Mouse (Mus musculus): Measurements from ENCODE around the gene Six3. TPM values are rescaled to one million over a fixed set of nuclear protein-coding genes. Genes with fewer than 3 reads are reported as not detected.
A peak's percentile ranks its signal among the peaks of the same experiment; 100 is the strongest.

The Six3 gene
- polyA plus RNA-seq (2011; ENCODE audit: insufficient read depth, insufficient read length, low read depth, missing spikeins) = 0.26 TPM in 1 of 2 replicates, not detected in the other

DNA sequence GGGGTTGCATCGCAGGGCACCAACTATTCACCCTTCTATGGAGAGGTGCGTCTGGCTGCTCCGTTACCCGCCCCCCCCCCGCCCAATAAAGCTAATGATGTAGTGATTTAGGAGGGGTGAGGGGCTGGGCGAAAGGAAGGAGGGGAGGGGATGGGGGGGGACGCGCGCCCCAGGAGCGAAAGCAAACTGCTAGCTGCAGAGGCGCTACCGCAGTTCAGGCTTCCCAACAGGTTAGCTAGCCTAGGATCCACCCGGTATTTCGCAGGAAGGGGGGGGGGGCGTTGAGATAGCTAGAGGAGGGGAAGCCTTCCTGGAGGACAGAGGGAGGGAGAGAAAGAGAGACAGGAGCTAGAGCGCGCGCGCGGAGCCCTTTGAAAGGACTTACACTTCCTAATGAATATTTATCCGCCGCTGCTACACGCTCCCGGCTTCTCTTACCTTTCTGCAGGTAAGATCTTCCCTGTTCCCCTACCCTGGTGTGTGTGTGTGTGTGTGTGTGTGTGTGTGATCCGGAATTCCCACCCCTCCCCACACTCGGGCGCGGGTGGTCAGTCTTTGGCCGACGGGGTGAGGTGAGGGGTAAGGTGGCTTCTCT, at the start of gene Six3:
Six3 (plus strand) TSS at position 343 of the 595 bp plus-strand sequence.
- no peak within 1 kb of the TSS for H3K27ac ChIP-seq (ENCODE audit: insufficient read depth, low read length)

DNA sequence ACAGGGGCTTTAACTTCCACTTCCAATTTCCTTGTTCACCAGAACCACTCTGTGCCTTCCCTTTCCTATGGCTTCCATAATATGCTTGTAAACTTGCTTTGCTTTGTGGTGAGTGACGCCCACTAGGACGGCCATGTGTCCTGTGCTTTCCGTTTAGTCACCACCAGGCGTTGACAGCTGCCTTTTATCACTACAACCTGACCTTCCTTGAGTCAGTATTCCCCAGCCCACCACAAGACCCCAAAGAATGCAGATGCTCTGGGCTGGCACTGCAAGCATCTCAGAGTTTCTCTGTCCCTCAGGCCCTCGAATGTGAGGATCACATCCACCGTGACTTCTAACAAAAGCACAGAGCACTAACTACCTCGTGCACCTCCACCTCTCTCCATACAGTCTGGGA, 49.3 kb upstream of the Six3 start:
- no peak for TF ChIP-seq EP300 (IDR thresholded peaks at IDR 0.05; ENCODE audit: insufficient read depth, low read depth, low read length)
- TF ChIP-seq CTCF (IDR thresholded peaks at IDR 0.05; ENCODE audit: low read depth, low read length) = no peak
- TF ChIP-seq POLR2A (IDR thresholded peaks at IDR 0.05; ENCODE audit: insufficient read depth, low read length) = no peak
- Histone ChIP-seq H3K27ac (ENCODE audit: insufficient read depth, low read length) (no peak overlapping the region), H3K27me3 (ENCODE audit: control insufficient read depth, insufficient read depth, low read length, poor library complexity, severe bottlenecking) (no peaks in the 10 kb centered on the region), H3K36me3 (ENCODE audit: control insufficient read depth, insufficient read depth, low read length, poor library complexity, severe bottlenecking) (no peaks in the 10 kb centered on the region), H3K4me1 (ENCODE audit: control insufficient read depth, insufficient read depth, low read length) (no peaks in the 10 kb centered on the region), H3K4me3 (ENCODE audit: low read depth, low read length) (no peak overlapping the region), H3K9ac (ENCODE audit: low read depth, poor library complexity, severe bottlenecking) (no peak overlapping the region), H3K9me3 (replicated peaks; ENCODE audit: control insufficient read depth, insufficient read depth, low read length, poor library complexity, severe bottlenecking) (0 out of 2 replicates have a peak, but pooled peaks cover 3% of the 10 kb centered on the region)

More for the DNA sequence above, at the start of gene Six3:
- Histone ChIP-seq H3K9me3 (replicated peaks; ENCODE audit: control insufficient read depth, insufficient read depth, low read length, poor library complexity, severe bottlenecking) (0 out of 2 replicates have a peak, but pooled peaks cover 4% of the 10 kb centered on the region), H3K36me3 (ENCODE audit: control insufficient read depth, insufficient read depth, low read length, poor library complexity, severe bottlenecking) (no peaks in the 10 kb centered on the region), H3K4me1 (ENCODE audit: control insufficient read depth, insufficient read depth, low read length) (peaks cover 2% of the 10 kb centered on the region), H3K4me3 (ENCODE audit: low read depth, low read length) (peak within 1 kb of the TSS; percentile 39), H3K9ac (ENCODE audit: low read depth, poor library complexity, severe bottlenecking) (no peak within 1 kb of the TSS), H3K27me3 (ENCODE audit: control insufficient read depth, insufficient read depth, low read length, poor library complexity, severe bottlenecking) (peaks cover 60% of the 10 kb centered on the region)
- TF ChIP-seq EP300 (IDR thresholded peaks at IDR 0.05; ENCODE audit: insufficient read depth, low read depth, low read length) (no peak), CTCF (IDR thresholded peaks at IDR 0.05; ENCODE audit: low read depth, low read length) (no peak), POLR2A (IDR thresholded peaks at IDR 0.05; ENCODE audit: insufficient read depth, low read length) (no peak)

DNA sequence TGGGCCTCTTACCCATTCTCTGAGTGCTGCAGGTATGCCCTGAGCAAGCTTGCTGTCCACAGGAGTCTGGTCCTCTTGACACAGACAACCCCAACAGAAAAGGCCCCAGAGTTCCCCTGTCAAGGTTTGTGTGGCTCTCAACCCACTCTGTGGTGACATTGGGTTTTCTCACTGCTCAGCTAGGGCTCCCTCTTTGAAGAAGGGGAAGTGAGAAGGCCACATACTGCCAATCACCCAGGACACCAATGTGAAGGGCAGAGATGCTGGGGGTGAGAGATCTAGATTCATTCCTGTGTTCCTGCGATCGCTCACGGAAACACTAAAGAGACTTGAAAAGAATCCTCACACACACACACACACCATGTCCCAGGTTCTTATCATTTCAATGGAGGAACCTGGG, 39.4 kb upstream of the Six3 start:
- TF ChIP-seq EP300 (IDR thresholded peaks at IDR 0.05; ENCODE audit: insufficient read depth, low read depth, low read length) (no peak), CTCF (IDR thresholded peaks at IDR 0.05; ENCODE audit: low read depth, low read length) (no peak), POLR2A (IDR thresholded peaks at IDR 0.05; ENCODE audit: insufficient read depth, low read length) (no peak)
- Histone ChIP-seq H3K27me3 (ENCODE audit: control insufficient read depth, insufficient read depth, low read length, poor library complexity, severe bottlenecking) (no peaks in the 10 kb centered on the region), H3K36me3 (ENCODE audit: control insufficient read depth, insufficient read depth, low read length, poor library complexity, severe bottlenecking) (no peaks in the 10 kb centered on the region), H3K4me1 (ENCODE audit: control insufficient read depth, insufficient read depth, low read length) (no peaks in the 10 kb centered on the region), H3K27ac (ENCODE audit: insufficient read depth, low read length) (no peak overlapping the region), H3K4me3 (ENCODE audit: low read depth, low read length) (no peak overlapping the region), H3K9ac (ENCODE audit: low read depth, poor library complexity, severe bottlenecking) (no peak overlapping the region), H3K9me3 (replicated peaks; ENCODE audit: control insufficient read depth, insufficient read depth, low read length, poor library complexity, severe bottlenecking) (no peaks in the 10 kb centered on the region)

DNA sequence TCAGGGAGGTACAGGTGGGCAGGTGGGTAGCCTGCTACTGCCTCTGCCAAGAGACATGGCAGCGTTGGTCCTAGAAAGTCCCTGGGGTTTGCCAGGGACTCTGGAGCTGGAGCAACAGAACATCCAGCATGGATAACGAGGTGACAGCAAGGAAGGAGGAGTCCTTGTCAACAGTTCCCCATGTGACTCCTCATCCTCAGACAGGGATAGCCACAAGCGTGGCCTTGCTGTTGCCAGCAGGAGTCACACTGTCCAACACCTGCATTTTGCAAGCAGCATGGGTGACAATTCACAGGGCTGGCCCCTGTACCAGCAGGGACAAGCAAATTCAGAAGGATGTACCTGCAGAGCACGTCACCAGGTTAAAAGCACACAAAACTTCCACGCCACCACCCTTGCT, 35.1 kb upstream of the Six3 start:
- Histone ChIP-seq H3K36me3 (ENCODE audit: control insufficient read depth, insufficient read depth, low read length, poor library complexity, severe bottlenecking) (no peaks in the 10 kb centered on the region), H3K27me3 (ENCODE audit: control insufficient read depth, insufficient read depth, low read length, poor library complexity, severe bottlenecking) (no peaks in the 10 kb centered on the region), H3K9ac (ENCODE audit: low read depth, poor library complexity, severe bottlenecking) (no peak overlapping the region), H3K9me3 (replicated peaks; ENCODE audit: control insufficient read depth, insufficient read depth, low read length, poor library complexity, severe bottlenecking) (no peaks in the 10 kb centered on the region), H3K27ac (ENCODE audit: insufficient read depth, low read length) (no peak overlapping the region), H3K4me3 (ENCODE audit: low read depth, low read length) (no peak overlapping the region), H3K4me1 (ENCODE audit: control insufficient read depth, insufficient read depth, low read length) (no peaks in the 10 kb centered on the region)
- TF ChIP-seq EP300 (IDR thresholded peaks at IDR 0.05; ENCODE audit: insufficient read depth, low read depth, low read length) (no peak), POLR2A (IDR thresholded peaks at IDR 0.05; ENCODE audit: insufficient read depth, low read length) (no peak), CTCF (IDR thresholded peaks at IDR 0.05; ENCODE audit: low read depth, low read length) (no peak)

DNA sequence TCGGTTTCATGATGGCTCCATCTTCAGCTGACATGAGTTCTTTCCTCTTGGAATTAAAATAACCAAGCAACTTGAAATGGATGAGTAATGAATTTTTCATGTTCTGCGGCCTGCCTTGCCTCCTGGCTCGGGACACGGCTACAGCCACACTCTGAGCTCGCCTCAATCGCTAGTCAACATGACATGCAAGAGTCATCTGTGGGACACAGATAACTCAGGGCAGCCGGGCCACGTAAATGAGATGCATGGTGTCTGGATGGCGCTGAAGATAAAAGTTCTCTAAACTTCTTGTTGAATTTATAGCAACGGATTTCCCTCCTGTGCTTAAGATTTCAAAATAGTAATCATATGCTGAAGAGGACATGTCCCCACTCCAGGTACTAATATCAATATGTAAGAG, 34.1 kb upstream of the Six3 start:
- Histone ChIP-seq H3K27ac (ENCODE audit: insufficient read depth, low read length) (no peak overlapping the region), H3K4me1 (ENCODE audit: control insufficient read depth, insufficient read depth, low read length) (no peaks in the 10 kb centered on the region), H3K9ac (ENCODE audit: low read depth, poor library complexity, severe bottlenecking) (no peak overlapping the region), H3K9me3 (replicated peaks; ENCODE audit: control insufficient read depth, insufficient read depth, low read length, poor library complexity, severe bottlenecking) (no peaks in the 10 kb centered on the region), H3K27me3 (ENCODE audit: control insufficient read depth, insufficient read depth, low read length, poor library complexity, severe bottlenecking) (no peaks in the 10 kb centered on the region), H3K36me3 (ENCODE audit: control insufficient read depth, insufficient read depth, low read length, poor library complexity, severe bottlenecking) (no peaks in the 10 kb centered on the region), H3K4me3 (ENCODE audit: low read depth, low read length) (no peak overlapping the region)
- TF ChIP-seq POLR2A (IDR thresholded peaks at IDR 0.05; ENCODE audit: insufficient read depth, low read length) = no peak
- no peak for TF ChIP-seq EP300 (IDR thresholded peaks at IDR 0.05; ENCODE audit: insufficient read depth, low read depth, low read length)
- no peak for TF ChIP-seq CTCF (IDR thresholded peaks at IDR 0.05; ENCODE audit: low read depth, low read length)

DNA sequence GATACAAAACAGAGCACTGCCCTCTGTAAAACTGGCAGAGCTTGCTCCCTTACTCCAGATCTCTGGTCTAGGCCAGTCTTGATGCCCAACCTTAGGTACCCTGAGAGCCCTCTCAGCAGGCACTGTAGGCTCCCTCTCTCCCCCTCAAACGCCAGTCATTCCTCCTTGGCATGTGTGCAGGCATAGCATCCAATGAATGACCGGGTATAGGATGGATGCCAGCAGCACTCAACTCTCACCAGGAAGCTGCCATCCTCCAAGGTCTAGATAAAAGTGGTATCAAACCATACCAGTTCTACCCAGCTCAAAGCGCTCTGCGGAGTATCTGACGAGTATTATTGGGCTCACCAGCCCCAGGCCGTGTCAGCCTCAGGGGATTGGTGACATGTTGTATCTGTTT, 33.2 kb upstream of the Six3 start:
- no peaks in the 10 kb centered on the region for H3K36me3 ChIP-seq (ENCODE audit: control insufficient read depth, insufficient read depth, low read length, poor library complexity, severe bottlenecking)
- TF ChIP-seq EP300 (IDR thresholded peaks at IDR 0.05; ENCODE audit: insufficient read depth, low read depth, low read length) (no peak), POLR2A (IDR thresholded peaks at IDR 0.05; ENCODE audit: insufficient read depth, low read length) (no peak), CTCF (IDR thresholded peaks at IDR 0.05; ENCODE audit: low read depth, low read length) (no peak)
- H3K4me1 ChIP-seq (ENCODE audit: control insufficient read depth, insufficient read depth, low read length) = no peaks in the 10 kb centered on the region
- no peaks in the 10 kb centered on the region for H3K27me3 ChIP-seq (ENCODE audit: control insufficient read depth, insufficient read depth, low read length, poor library complexity, severe bottlenecking)
- no peak overlapping the region for H3K27ac ChIP-seq (ENCODE audit: insufficient read depth, low read length)
- no peaks in the 10 kb centered on the region for H3K9me3 ChIP-seq (replicated peaks; ENCODE audit: control insufficient read depth, insufficient read depth, low read length, poor library complexity, severe bottlenecking)
- no peak overlapping the region for H3K4me3 ChIP-seq (ENCODE audit: low read depth, low read length)
- no peak overlapping the region for H3K9ac ChIP-seq (ENCODE audit: low read depth, poor library complexity, severe bottlenecking)
